Mouse (Mus musculus) ES-Bruce4 (cell line): Measurements from ENCODE around the gene Kif26b.

Source experiments
- CTCF ChIP-seq: IDR thresholded peaks from one replicate; pipeline ENCODE4 v1.8.1; 2011; ENCODE audit warnings: low read depth, low read length
- POLR2A ChIP-seq: IDR thresholded peaks from one replicate; pipeline ENCODE4 v1.8.1; 2011; ENCODE audit warnings: low read length; ENCODE audit not compliant: insufficient read depth

GRCm38 (mm10) chr1:178744961-178745360 lies 216.0 kb downstream of the Kif26b start:
- no peak for TF ChIP-seq CTCF
- TF ChIP-seq POLR2A = no peak
